Comparison of ENCODE assay signal across 1 mouse cellular context in the genomic region with DNA sequence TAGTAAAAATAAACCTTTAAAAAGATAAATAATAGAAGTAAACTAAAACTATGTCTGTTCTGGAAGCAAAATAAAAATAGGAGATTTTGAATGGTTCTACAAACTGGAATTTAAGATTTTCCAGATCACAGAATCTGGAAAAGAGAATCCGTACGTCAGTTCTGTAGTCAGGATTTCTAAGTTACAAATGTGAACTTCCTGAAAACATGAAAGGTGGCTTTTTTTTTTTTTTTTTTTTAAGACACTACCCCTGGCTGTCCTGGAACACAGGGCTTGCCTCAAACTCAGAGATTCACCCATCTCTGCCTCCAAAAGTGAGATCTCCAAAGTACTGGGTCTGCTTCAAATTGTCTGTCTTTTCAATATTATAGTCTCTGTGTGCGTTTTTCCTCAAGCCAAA.
TF ChIP-seq lines count a peak whose summit lies in the region.

No protein-coding gene starts in this region.

TF ChIP-seq in MEL, 35 proteins besides CTCF, POLR2A, EP300 and RAD21:
- no peak for TF ChIP-seq CHD2 (IDR thresholded peaks at IDR 0.05; ENCODE audit: low read length)
- TF ChIP-seq ZNF384 (IDR thresholded peaks at IDR 0.05; ENCODE audit: low read depth, low read length), result peak; percentile 72
